Mouse (Mus musculus) erythroid progenitor cell, adult 5-6 weeks (primary cell): ENCODE measurements at regions not wholly inside any gene's neighbourhood (a gene's known extent, or its start where the extent isn't known, plus 50 kb on each side); places are given as distances from the start of the nearest gene placed in this dataset.

Experiments used
- ATAC-seq: replicated peaks from 2 replicates; pipeline ENCODE4 v1.8.0; 2016; ENCODE audit warnings: moderate number of reproducible peaks, mild to moderate bottlenecking, moderate TSS enrichment, inconsistent platforms; ENCODE audit not compliant: poor library complexity, low FRiP score, severe bottlenecking

- no peak for ATAC-seq
Measured at GRCm38 (mm10) chr2:170259662-170260457, 112.0 kb upstream of the Zfp217 start.

GRCm38 (mm10) chr2:170258367-170258766, 110.5 kb upstream of the Zfp217 start:
- ATAC-seq: no peak

GRCm38 (mm10) chr2:170257671-170258235, 109.8 kb upstream of the Zfp217 start:
- ATAC-seq: no peak

GRCm38 (mm10) chr2:170255997-170256396, 108.1 kb upstream of the Zfp217 start:
- ATAC-seq: no peak

- no peak for ATAC-seq
Measured at GRCm38 (mm10) chr2:170255533-170255932, 107.6 kb upstream of the Zfp217 start.

- ATAC-seq: no peak
Measured at GRCm38 (mm10) chr2:170253681-170254440, 106.0 kb upstream of the Zfp217 start.

GRCm38 (mm10) chr2:170252255-170253034, 104.5 kb upstream of the Zfp217 start:
- ATAC-seq: no peak

GRCm38 (mm10) chr2:170250680-170251079, 102.8 kb upstream of the Zfp217 start:
- no peak for ATAC-seq

- no peak for ATAC-seq
Measured at GRCm38 (mm10) chr2:170247702-170248445, 100.0 kb upstream of the Zfp217 start.

GRCm38 (mm10) chr2:170245637-170246341, 97.9 kb upstream of the Zfp217 start:
- no peak for ATAC-seq

GRCm38 (mm10) chr2:170244108-170244507, 96.2 kb upstream of the Zfp217 start:
- ATAC-seq: no peak

GRCm38 (mm10) chr2:170237959-170238358, 90.1 kb upstream of the Zfp217 start:
- no peak for ATAC-seq

- ATAC-seq: no peak
Measured at GRCm38 (mm10) chr2:170233426-170233825, 85.5 kb upstream of the Zfp217 start.

GRCm38 (mm10) chr2:170229461-170230080, 81.7 kb upstream of the Zfp217 start:
- ATAC-seq: no peak

GRCm38 (mm10) chr2:170228318-170228994, 80.6 kb upstream of the Zfp217 start:
- no peak for ATAC-seq

GRCm38 (mm10) chr2:170223872-170224271, 76.0 kb upstream of the Zfp217 start:
- ATAC-seq: no peak

GRCm38 (mm10) chr2:170222819-170223218, 74.9 kb upstream of the Zfp217 start:
- ATAC-seq: no peak

GRCm38 (mm10) chr2:170221994-170222535, 74.2 kb upstream of the Zfp217 start:
- no peak for ATAC-seq
